Mouse (Mus musculus) gastrocnemius, adult 8-10 months (tissue): ENCODE results near the gene Sp140. TPM values are rescaled to one million over a fixed set of nuclear protein-coding genes. Genes with fewer than 3 reads are reported as not detected.
"Not testable (repeated sequence)": the region's sequence is repeated elsewhere in the genome, so short reads cannot be mapped to it uniquely, and the experiment has no call there.

Experiments
- DNase-seq, 2 experiments: peaks; one replicate each; pipeline ENCODE4 v3.0.0; 2022; ENCODE audit warnings: low spot score in 2 of 2
- total RNA-seq, 4 experiments: library from RNA; stranded (reverse); gene quantifications; 2 replicates each; pipeline ENCODE4 v1.2.4; 2022

Sp140 gene
- 1 to 10 TPM in 1 of 4 experiments, under 1 TPM in 3; 0.34 to 1.0 (median 0.84) TPM for total RNA-seq

GRCm38 (mm10) chr1:85600078-85600477, at the start of gene Sp140:
Sp140 (plus strand) TSS chr1:85600378.
- not testable (repeated sequence) for DNase-seq

GRCm38 (mm10) chr1:85555261-85555660, 44.9 kb upstream of the Sp140 start:
- peak; percentile 17 to 23 for DNase-seq

GRCm38 (mm10) chr1:85573554-85573953, 26.6 kb upstream of the Sp140 start:
- DNase-seq: not testable (repeated sequence)

GRCm38 (mm10) chr1:85575376-85575775, 24.8 kb upstream of the Sp140 start, which contains the start of gene G530012D18Rik:
G530012D18Rik (plus strand) TSS chr1:85575676.
- DNase-seq: not testable (repeated sequence)

- DNase-seq: not testable (repeated sequence)
Measured at GRCm38 (mm10) chr1:85578372-85579010, 21.7 kb upstream of the Sp140 start.

- not testable (repeated sequence) for DNase-seq
Measured at GRCm38 (mm10) chr1:85579199-85580147, 20.7 kb upstream of the Sp140 start.

GRCm38 (mm10) chr1:85580148-85580534, 20.0 kb upstream of the Sp140 start:
- not testable (repeated sequence) for DNase-seq

GRCm38 (mm10) chr1:85580578-85580977, 19.6 kb upstream of the Sp140 start:
- DNase-seq: not testable (repeated sequence)

- not testable (repeated sequence) for DNase-seq
Measured at GRCm38 (mm10) chr1:85581518-85581917, 18.7 kb upstream of the Sp140 start.

GRCm38 (mm10) chr1:85588697-85589096, 11.5 kb upstream of the Sp140 start:
- not testable (repeated sequence) for DNase-seq

GRCm38 (mm10) chr1:85592526-85592925, 7.7 kb upstream of the Sp140 start:
- DNase-seq: not testable (repeated sequence)

GRCm38 (mm10) chr1:85598271-85599012, 1.7 kb upstream of the Sp140 start, which contains the start of gene Sp110:
Sp110 (minus strand) TSS chr1:85598817.
- DNase-seq: not testable (repeated sequence)

GRCm38 (mm10) chr1:85600794-85601193, 616 bp downstream of the Sp140 start:
- not testable (repeated sequence) for DNase-seq

GRCm38 (mm10) chr1:85604341-85604740, 4.2 kb downstream of the Sp140 start:
- DNase-seq: not testable (repeated sequence)

- DNase-seq: not testable (repeated sequence)
Measured at GRCm38 (mm10) chr1:85608361-85608760, 8.2 kb downstream of the Sp140 start.

GRCm38 (mm10) chr1:85610581-85610980, 10.4 kb downstream of the Sp140 start:
- DNase-seq: not testable (repeated sequence)

GRCm38 (mm10) chr1:85615096-85615495, 14.9 kb downstream of the Sp140 start:
- not testable (repeated sequence) for DNase-seq

- DNase-seq: not testable (repeated sequence)
Measured at GRCm38 (mm10) chr1:85615819-85616218, 15.6 kb downstream of the Sp140 start.

- DNase-seq: not testable (repeated sequence)
Measured at GRCm38 (mm10) chr1:85617161-85617560, 17.0 kb downstream of the Sp140 start.

GRCm38 (mm10) chr1:85618689-85619088, 18.5 kb downstream of the Sp140 start:
- not testable (repeated sequence) for DNase-seq

GRCm38 (mm10) chr1:85636936-85637335, 36.8 kb downstream of the Sp140 start:
- not testable (repeated sequence) for DNase-seq
